Mouse (Mus musculus): ENCODE measurements around the gene Cyb561a3. TPM values are rescaled to one million over a fixed set of nuclear protein-coding genes. Genes with fewer than 3 reads are reported as not detected.
A peak's percentile ranks its signal among the peaks of the same experiment; 100 is the strongest.
"Not testable (repeated sequence)": the region's sequence is repeated elsewhere in the genome, so short reads cannot be mapped to it uniquely, and the experiment has no call there.

Cyb561a3 gene
- 17.7 and 18.0 TPM in 2 replicates for polyA plus RNA-seq (2015; fragmentation: Nextera tagmentation; extraction: Ambion mirVana)

DNA sequence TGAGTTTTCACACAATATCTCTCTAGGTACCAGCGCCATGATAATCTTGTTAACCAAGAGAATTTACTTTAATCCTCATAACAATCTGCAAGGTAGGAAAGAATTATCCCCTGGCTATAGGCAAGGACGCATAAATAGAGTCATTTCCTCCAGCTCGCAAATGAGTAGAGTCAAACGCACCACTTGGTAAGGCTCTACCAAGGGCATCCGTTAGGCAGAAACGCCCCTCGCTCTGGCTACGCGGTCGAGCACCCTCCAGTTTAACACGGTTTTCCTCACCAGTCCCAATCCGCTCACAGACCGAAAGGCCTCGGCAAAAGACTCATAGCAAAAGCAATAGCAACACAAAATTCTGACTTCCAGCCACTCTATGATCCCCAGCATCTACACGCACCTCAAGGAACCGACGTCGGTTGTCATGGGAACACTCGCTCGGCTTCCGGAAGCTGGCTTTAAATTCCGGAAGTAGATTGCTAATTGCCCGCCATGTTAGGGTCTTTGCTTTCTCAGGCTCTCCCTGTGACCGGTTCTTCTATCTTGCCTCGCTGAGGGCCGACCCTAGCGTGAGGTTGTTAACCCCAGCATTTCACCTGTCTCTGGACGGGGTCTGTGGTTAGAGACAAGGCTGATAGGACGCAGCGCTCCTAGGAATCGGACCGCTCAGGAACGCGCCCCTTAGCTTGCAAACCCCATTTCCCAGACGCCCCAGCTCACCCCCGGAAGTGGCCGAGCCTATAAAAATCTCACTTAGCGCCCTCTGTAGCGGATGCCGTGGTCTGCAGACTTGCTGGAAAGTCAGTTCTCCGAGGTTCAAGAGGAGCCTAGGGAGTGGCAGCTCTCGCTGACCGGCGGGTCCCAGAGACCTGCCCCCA, at the start of gene Cyb561a3, which contains the start of gene Tmem138:
Gene Cyb561a3, plus strand, starts transcription at position 483 of the 872 bp plus-strand sequence.
Gene Tmem138, minus strand, starts transcription at position 673 of the 872 bp plus-strand sequence.
- H3K36me3 ChIP-seq, result peaks cover 36% of the 10 kb centered on the region
- H3K27ac ChIP-seq (replicated peaks), result peak within 1 kb of the TSS; percentile 91
- peak within 1 kb of the TSS; percentile 74 for H3K9ac ChIP-seq
- H3K9me3 ChIP-seq, result no peaks in the 10 kb centered on the region
- H3K4me1 ChIP-seq (replicated peaks), result peaks cover 33% of the 10 kb centered on the region
- H3K4me3 ChIP-seq, result peak within 1 kb of the TSS; percentile 53
- H3K27me3 ChIP-seq, result no peaks in the 10 kb centered on the region
- ATAC-seq (ENCODE audit: low read depth), result peak; percentile 97
- under 1% methylated on average over 44 of the region's 44 CpGs for WGBS
- peak within 1 kb of the TSS; percentile 80 for H3K4me2 ChIP-seq

DNA sequence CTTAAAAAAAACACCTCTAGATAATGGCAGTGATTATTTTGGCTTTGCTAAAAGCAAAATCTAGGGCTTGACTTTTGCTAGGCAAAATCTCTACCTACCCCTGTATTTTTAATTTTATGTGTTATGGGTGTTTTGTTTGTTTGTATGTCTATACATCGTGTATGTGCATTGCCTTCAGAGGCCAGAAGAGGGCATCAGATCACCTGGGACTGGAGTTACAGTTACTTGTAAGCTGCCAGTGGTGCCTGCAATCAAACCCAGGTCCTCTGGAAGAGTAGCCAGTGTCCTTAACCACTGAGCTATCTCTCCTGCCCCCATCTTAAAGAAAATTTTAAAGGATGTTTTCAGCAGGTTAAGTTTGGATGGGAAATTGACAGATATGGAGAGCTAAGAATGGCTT, 46.9 kb upstream of the Cyb561a3 start:
- WGBS, result 96% methylated on average over 1 of the region's 1 CpGs

DNA sequence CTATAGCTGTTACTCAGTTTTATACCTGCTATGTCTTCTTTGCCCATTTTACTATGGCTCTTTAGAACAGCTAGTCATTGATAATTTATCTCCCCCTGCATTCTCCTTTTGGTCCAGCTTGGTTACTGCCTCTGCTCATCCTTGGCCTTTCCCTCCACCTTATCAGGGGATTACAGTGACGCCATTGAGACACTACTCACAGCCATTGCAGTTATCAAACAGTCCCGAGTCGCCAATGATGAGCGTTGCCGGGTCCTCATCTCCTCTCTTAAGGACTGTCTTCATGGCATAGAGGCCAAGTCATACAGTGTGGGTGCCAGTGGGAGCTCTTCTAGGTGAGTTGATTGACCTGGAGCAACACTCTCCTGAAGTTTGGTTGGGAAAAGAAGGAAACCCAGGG, 37.5 kb upstream of the Cyb561a3 start:
- ATAC-seq (ENCODE audit: low read depth), result no peak
- Histone ChIP-seq H3K9me3 (no peaks in the 10 kb centered on the region), H3K36me3 (peaks cover 91% of the 10 kb centered on the region), H3K27me3 (no peaks in the 10 kb centered on the region), H3K4me2 (no peak overlapping the region), H3K9ac (no peak overlapping the region), H3K4me1 (replicated peaks) (no peaks in the 10 kb centered on the region), H3K27ac (replicated peaks) (no peak overlapping the region), H3K4me3 (no peak overlapping the region)
- WGBS, result 96% methylated on average over 5 of the region's 5 CpGs

More for the DNA sequence above, 46.9 kb upstream of the Cyb561a3 start:
- H3K4me3 ChIP-seq, result no peak overlapping the region
- no peaks in the 10 kb centered on the region for H3K27me3 ChIP-seq
- no peak for ATAC-seq (ENCODE audit: low read depth)
- peaks cover 52% of the 10 kb centered on the region for H3K36me3 ChIP-seq
- no peak overlapping the region for H3K9ac ChIP-seq
- H3K4me2 ChIP-seq, result no peak overlapping the region
- H3K27ac ChIP-seq (replicated peaks), result no peak overlapping the region
- H3K4me1 ChIP-seq (replicated peaks), result peaks cover 21% of the 10 kb centered on the region
- H3K9me3 ChIP-seq, result no peaks in the 10 kb centered on the region

DNA sequence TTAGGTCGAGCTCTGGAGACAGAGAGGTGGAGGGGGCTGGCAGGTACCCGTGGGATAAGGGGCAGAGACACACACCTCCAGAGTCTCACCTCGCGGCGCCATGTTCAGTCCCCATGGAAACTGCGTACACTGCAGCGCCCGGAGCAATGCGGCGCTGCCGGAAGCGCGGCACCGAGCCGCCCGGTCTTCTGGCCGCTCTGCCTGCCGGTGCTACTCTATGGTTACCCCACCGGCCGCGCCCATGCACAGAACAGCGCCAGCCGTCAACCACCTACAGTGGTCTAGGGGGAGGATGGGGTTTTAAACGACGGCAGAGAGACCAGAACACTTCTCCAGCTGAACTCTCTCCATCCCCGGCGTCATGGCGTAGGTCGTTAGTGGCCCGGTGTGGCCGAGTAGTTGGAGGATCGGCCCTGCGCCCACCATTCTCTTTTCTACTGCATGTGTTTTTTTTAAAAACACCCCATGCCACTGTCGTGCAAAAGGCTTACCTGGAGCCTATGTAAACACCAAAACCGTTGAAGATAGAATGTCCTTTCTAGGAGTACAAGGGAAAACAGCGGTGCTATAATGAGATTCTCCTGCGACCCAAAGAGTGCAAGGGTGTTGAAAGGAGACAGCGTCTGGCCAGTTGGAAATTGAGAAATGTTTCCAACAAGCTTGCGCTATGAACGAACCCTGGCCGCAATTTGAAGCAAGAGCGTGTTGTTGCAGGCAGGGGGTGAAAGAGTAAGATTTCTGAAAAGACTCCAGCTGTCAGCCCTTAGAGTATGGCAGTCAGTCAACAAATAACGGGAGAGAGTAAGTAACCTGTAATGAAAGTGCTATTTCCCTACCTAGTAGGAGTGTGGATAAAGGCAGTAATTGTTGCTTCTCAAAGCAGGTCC, 21.1 kb upstream of the Cyb561a3 start, which contains the start of gene Tmem216:
Gene Tmem216, minus strand, starts transcription at position 615 of the 887 bp plus-strand sequence.
- Histone ChIP-seq H3K4me1 (replicated peaks) (peaks cover 24% of the 10 kb centered on the region), H3K4me2 (peak within 1 kb of the TSS; percentile 71), H3K27ac (replicated peaks) (peak within 1 kb of the TSS; percentile 88), H3K9ac (peak within 1 kb of the TSS; percentile 82), H3K9me3 (no peaks in the 10 kb centered on the region), H3K27me3 (no peaks in the 10 kb centered on the region), H3K36me3 (peaks cover 24% of the 10 kb centered on the region), H3K4me3 (peak within 1 kb of the TSS; percentile 64)
- 1% methylated on average over 43 of the region's 43 CpGs for WGBS
- peak; percentile 98 for ATAC-seq (ENCODE audit: low read depth)

DNA sequence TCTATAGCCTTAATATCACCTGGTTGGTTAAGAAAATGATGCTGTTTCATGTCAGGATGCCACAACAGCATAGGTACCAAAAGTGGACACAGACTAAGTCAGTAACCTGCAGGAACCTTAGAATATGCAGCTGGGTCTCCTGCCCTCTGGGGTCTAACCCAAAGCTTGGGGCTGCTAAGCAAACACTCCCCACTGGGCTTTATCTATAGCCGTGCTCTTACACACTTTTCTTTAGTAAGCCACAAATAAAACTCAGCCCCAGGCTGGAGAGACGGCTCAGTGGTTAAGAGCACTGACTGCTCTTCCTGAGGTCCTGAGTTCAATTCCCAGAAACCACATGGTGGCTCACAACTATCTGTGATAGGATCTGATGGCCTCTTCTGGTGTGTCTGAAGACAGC, 20.0 kb upstream of the Cyb561a3 start:
- ATAC-seq (ENCODE audit: low read depth), result no peak
- H3K4me1 ChIP-seq (replicated peaks), result peaks cover 24% of the 10 kb centered on the region

DNA sequence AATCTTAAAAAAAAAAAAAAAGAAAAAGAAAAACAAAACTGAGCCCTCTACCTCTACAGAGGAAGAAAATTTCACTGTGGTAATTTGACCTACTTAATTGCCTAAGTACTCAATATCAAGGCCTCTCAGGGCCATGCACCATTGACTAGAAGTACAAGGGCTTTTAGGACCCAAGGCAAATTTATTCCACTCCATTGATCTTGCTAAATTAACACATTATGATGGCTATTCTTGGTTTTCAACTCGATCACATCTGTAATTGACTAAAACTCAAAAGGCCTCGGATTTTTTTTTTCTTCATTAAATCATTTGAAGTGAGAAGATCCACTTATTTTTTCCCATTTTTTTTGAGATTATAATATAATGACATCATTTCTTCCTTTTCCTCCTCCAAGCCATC, 19.5 kb upstream of the Cyb561a3 start:
- ATAC-seq (ENCODE audit: low read depth), result no peak

More for the DNA sequence above, 20.0 kb upstream of the Cyb561a3 start:
- 75% methylated on average over 2 of the region's 2 CpGs for WGBS
- Histone ChIP-seq H3K9ac (no peak overlapping the region), H3K27ac (replicated peaks) (no peak overlapping the region), H3K36me3 (peaks cover 13% of the 10 kb centered on the region; the same call in 1 of the 2 replicates), H3K4me3 (no peak overlapping the region), H3K4me2 (no peak overlapping the region), H3K9me3 (no peaks in the 10 kb centered on the region), H3K27me3 (no peaks in the 10 kb centered on the region)

DNA sequence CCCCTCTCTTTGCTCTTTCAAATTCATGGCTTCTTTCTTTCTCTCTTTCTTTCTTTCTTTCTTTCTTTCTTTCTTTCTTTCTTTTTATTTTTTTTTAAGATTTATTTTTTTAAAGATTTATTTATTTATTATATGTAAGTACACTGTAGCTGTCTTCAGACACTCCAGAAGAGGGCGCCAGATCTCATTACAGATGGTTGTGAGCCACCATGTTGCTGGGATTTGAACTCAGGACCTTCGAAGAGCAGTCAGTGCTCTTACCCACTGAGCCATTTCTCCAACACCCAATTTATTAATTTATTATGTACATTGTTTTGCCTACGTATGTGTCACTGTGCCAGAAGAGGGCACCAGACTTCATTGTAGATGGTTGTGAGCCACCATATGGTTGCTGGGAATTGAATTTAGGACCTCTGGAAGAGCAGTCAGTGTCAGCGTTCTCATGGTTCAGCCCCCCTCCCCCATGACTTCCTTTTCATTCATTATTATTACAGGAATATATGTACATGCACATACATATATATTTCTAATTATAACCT, 19.1 kb upstream of the Cyb561a3 start:
- WGBS, result 74% methylated on average over 4 of the region's 4 CpGs
- H3K27ac ChIP-seq (replicated peaks); H3K4me2 ChIP-seq; H3K36me3 ChIP-seq; H3K4me3 ChIP-seq; H3K9ac ChIP-seq; ATAC-seq (ENCODE audit: low read depth); H3K27me3 ChIP-seq; H3K9me3 ChIP-seq: not testable (repeated sequence)
- peaks cover 24% of the 10 kb centered on the region for H3K4me1 ChIP-seq (replicated peaks)

More for the DNA sequence above, 19.5 kb upstream of the Cyb561a3 start:
- Histone ChIP-seq H3K9ac (no peak overlapping the region), H3K4me3 (no peak overlapping the region), H3K9me3 (no peaks in the 10 kb centered on the region), H3K4me1 (replicated peaks) (peaks cover 24% of the 10 kb centered on the region), H3K36me3 (peaks cover 9% of the 10 kb centered on the region; the same call in 1 of the 2 replicates), H3K4me2 (no peak overlapping the region), H3K27ac (replicated peaks) (no peak overlapping the region), H3K27me3 (no peaks in the 10 kb centered on the region)
- WGBS, result 64% methylated on average over 2 of the region's 2 CpGs

DNA sequence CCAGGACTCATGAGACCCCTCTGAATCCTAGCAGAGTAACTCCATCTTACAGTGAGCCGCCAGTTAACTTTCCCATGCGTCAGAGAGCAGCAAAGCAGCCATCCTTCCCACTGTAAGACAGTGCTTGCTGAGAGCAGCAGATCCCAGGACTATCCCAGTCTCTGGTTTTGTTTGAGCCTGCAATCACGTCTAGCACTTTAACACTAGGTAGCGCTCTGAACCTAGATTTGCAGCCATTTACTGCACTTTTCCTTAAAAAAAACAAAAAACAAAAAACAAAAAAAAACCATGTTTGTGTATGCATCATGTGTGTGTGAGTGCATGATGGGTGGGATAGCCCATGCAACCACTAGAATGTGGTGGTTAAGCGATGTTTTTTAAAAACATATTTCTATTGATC, 16.9 kb upstream of the Cyb561a3 start:
- no peak for ATAC-seq (ENCODE audit: low read depth)
- H3K27me3 ChIP-seq, result no peaks in the 10 kb centered on the region
- no peaks in the 10 kb centered on the region for H3K36me3 ChIP-seq
- no peak overlapping the region for H3K9ac ChIP-seq
- H3K4me2 ChIP-seq, result no peak overlapping the region
- H3K4me3 ChIP-seq, result no peak overlapping the region
- peaks cover 13% of the 10 kb centered on the region for H3K4me1 ChIP-seq (replicated peaks)
- H3K9me3 ChIP-seq, result no peaks in the 10 kb centered on the region
- no peak overlapping the region for H3K27ac ChIP-seq (replicated peaks)
- 29% methylated on average over 5 of the region's 5 CpGs for WGBS

DNA sequence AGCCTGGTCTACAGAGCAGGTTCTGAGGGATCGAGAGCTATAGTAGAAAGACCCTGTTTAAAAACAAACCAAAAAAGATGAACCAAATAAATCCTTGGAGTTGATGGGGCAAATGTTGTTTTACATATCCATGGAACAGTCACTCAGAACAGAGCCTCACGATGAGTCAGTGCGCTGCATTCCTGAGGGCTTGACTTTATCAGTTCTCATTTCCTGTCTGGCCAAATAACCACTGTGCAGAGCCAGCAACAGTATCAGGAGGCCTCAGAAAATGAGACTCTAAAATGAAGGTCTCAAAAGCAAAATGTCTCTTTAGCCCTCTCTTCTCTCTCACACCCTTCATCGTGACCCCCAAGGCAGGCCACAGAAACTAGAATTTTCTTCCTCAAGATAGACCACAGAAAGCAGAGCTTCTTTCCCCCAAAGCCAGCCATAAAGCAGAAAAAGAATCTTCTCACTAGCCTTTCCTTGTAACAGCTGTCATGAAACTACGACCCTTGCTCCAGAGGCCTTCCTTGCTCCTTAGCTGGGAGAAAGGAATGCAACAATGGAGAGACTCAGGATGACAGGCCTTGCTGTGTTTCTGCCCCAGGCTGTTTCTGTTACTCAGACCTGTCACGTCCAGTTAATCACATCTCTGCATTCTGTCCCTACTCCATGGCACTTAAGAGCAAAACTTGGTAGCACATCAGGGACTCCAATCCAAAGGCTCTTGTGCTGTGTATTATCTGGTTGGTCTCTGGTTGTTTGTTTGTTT, 15.2 kb upstream of the Cyb561a3 start:
- no peaks in the 10 kb centered on the region for H3K36me3 ChIP-seq
- H3K27me3 ChIP-seq, result no peaks in the 10 kb centered on the region
- peak overlapping the region; percentile 12; the same call in 1 of the 2 replicates for H3K9ac ChIP-seq
- peaks cover 3% of the 10 kb centered on the region; the same call in 1 of the 2 replicates for H3K4me1 ChIP-seq (replicated peaks)
- no peak overlapping the region for H3K4me2 ChIP-seq
- no peak overlapping the region for H3K4me3 ChIP-seq
- ATAC-seq (ENCODE audit: low read depth), result no peak
- no peaks in the 10 kb centered on the region for H3K9me3 ChIP-seq
- no peak overlapping the region for H3K27ac ChIP-seq (replicated peaks)
- 76% methylated on average over 6 of the region's 6 CpGs for WGBS

DNA sequence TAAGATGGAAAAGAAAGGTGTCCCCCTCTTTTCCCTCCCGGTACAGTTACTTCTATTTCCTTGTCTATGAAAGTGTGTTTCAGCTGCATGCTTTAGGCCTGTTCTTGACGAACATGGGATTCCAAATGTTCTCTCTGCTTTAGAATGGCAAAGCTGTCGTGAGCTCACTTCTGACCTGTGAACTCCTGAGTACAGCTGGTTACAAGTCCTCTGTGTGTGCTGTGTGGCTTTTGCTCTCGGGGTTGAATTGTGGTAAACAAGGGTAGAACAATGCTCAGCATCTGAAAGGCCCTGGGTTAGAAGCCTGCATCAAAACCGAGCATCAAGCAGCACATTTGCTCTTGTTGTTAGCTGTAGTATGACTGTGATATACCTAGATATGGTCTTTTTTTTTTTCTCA, 14.6 kb upstream of the Cyb561a3 start:
- no peaks in the 10 kb centered on the region for H3K9me3 ChIP-seq
- no peaks in the 10 kb centered on the region for H3K4me1 ChIP-seq (replicated peaks)
- no peak overlapping the region for H3K9ac ChIP-seq
- H3K27me3 ChIP-seq, result no peaks in the 10 kb centered on the region
- H3K36me3 ChIP-seq, result peaks cover under 1% of the 10 kb centered on the region; the same call in 1 of the 2 replicates
- no peak overlapping the region for H3K27ac ChIP-seq (replicated peaks)
- no peak overlapping the region for H3K4me2 ChIP-seq
- H3K4me3 ChIP-seq, result no peak overlapping the region
- 65% methylated on average over 5 of the region's 5 CpGs for WGBS
- ATAC-seq (ENCODE audit: low read depth), result no peak

DNA sequence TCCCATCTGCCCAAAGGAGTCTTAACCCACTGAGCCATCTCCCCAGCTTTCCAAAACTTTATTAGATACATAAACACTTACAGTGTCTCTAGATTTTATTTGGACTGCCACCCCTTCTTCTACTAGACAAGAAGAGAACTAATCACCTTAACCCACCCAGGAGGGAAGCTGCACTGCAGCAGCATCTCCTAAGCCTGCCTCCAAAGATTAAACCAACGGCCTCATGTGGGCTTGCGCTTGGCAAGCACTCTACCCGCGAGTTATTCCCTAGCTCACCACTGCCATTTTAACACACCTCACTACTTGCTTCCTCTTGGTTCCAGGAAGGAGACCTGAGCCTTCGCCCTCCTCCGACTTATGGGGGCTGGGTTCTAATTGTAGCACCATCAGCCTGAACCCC, 12.7 kb upstream of the Cyb561a3 start:
- Histone ChIP-seq H3K27me3 (no peaks in the 10 kb centered on the region), H3K9me3 (no peaks in the 10 kb centered on the region), H3K9ac (no peak overlapping the region), H3K4me1 (replicated peaks) (no peaks in the 10 kb centered on the region), H3K4me2 (no peak overlapping the region), H3K36me3 (peaks cover 14% of the 10 kb centered on the region; the same call in 1 of the 2 replicates), H3K4me3 (no peak overlapping the region), H3K27ac (replicated peaks) (no peak overlapping the region)
- 90% methylated on average over 6 of the region's 6 CpGs for WGBS
- no peak for ATAC-seq (ENCODE audit: low read depth)

All from neural tube, embryonic 13.5 days (tissue).